Mouse (Mus musculus): ENCODE data around the gene Olfr933. TPM values are rescaled to one million over a fixed set of nuclear protein-coding genes. Genes with fewer than 3 reads are reported as not detected.

The Olfr933 gene
- total RNA-seq (2021) = not detected
- long read RNA-seq, experiment 1 = 0 reads
- long read RNA-seq, experiment 2 = 0 reads

GRCm38 (mm10) chr9:38972013-38972412, at the start of gene Olfr933:
Gene Olfr933 (plus strand): TSS chr9:38972313.
- no peak for DNase-seq (ENCODE audit: low spot score in 2 of 2)

GRCm38 (mm10) chr9:38929509-38929908, 42.6 kb upstream of the Olfr933 start, which contains the start of gene Olfr930:
Gene Olfr930 (plus strand): TSS chr9:38929809.
- DNase-seq (ENCODE audit: low spot score in 2 of 2) = no peak

- DNase-seq (ENCODE audit: low spot score in 2 of 2) = peak in 1 of 2 experiments; percentile 40
These were observed 18.6 kb upstream of the Olfr933 start for GRCm38 (mm10) chr9:38953401-38954123.

DNA sequence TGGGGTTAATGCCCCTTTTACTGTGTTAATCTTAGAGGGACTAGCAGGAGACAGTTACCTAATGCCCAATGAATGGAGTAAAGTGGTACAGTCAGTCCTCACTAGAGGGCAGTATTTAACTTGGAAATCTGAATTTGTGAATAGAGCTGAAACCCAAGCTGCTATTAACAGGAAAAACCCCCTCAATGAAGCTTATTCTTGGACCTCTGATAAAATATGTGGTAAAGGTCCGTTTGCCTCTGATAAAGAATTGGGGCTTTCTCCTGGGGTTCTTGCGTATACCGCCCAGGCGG, 18.0 kb upstream of the Olfr933 start:
- no peak for DNase-seq (ENCODE audit: low spot score in 2 of 2)

GRCm38 (mm10) chr9:38988215-38988614, 16.1 kb downstream of the Olfr933 start, which contains the start of gene Olfr934:
Gene Olfr934 (minus strand): TSS chr9:38988315.
- DNase-seq (ENCODE audit: low spot score in 2 of 2) = no peak

DNA sequence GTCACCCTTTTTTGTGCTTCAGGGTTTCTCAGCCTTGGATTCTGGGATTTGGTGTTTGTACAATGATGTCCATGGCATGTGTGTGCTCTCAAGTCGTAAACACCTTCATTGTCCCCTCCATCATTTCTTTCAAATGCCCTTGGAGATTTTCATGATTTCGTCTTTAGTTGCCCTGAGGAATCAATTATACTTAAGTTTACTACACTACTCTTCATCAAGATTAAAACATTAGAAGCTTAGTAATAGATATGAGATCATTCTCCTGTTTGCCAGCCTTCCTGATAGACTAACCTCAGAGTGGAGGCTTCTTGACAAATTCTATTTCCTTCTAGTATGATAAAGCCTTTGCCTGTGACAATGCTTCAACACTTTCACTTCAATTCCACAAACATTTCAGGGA, 27.5 kb downstream of the Olfr933 start, which contains the start of gene Olfr935:
TSS of gene Olfr935 (minus strand) at position 101 of the 400 bp plus-strand sequence.
- DNase-seq (ENCODE audit: low spot score in 2 of 2) = no peak

DNA sequence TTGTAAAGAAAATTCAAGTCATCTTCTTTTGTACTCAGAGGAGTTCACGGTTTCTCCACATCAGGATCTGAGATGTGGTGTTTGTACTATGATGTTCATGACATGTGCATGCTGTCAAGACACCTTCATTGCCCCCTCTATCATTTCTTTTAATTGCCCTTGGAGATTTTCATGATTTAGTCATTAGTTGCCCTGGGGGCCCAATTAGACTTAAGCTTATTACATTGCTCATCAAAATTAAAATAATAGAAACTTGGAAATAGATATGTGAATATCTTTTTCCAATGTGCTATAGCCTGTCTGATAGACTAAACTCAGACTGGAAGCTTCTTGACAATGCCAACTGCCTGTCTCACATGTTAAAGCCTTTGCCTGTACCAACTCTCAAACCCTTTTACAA, 51.2 kb downstream of the Olfr933 start, which contains the start of gene Olfr146:
TSS of gene Olfr146 (minus strand) at position 101 of the 400 bp plus-strand sequence.
- DNase-seq (ENCODE audit: low spot score in 2 of 2) = no peak

Other genes starting within 250 kb of the Olfr933 start
- gene Olfr920, start 220.0 kb upstream of the Olfr933 start, total RNA-seq (2021) = under 1 TPM in 1 of 2 experiments, not detected in 1; 0.12 TPM
- not detected for gene Olfr921, start 199.2 kb upstream of the Olfr933 start, total RNA-seq (2021)
- gene Olfr922, start 157.7 kb upstream of the Olfr933 start, total RNA-seq (2021) = not detected
- gene Olfr923, start 145.8 kb upstream of the Olfr933 start, total RNA-seq (2021) = not detected
- not detected for gene Olfr924, start 127.9 kb upstream of the Olfr933 start, total RNA-seq (2021)
- not detected for gene Olfr26, start 117.3 kb upstream of the Olfr933 start, total RNA-seq (2021)
- not detected for gene Olfr926, start 95.2 kb upstream of the Olfr933 start, total RNA-seq (2021)
- not detected for gene Olfr930, start 42.5 kb upstream of the Olfr933 start, total RNA-seq (2021)
- not detected for gene Olfr934, start 16.0 kb downstream of the Olfr933 start, total RNA-seq (2021)
- gene Olfr935, start 27.4 kb downstream of the Olfr933 start, total RNA-seq (2021) = not detected
- gene Olfr146, start 51.1 kb downstream of the Olfr933 start, total RNA-seq (2021) = not detected
- gene Olfr937, start 92.6 kb downstream of the Olfr933 start, total RNA-seq (2021) = not detected
- not detected for gene Olfr938, start 106.6 kb downstream of the Olfr933 start, total RNA-seq (2021)
- not detected for gene Olfr27, start 155.8 kb downstream of the Olfr933 start, total RNA-seq (2021)
- gene Olfr943, start 194.0 kb downstream of the Olfr933 start, total RNA-seq (2021) = not detected
- gene Olfr944, start 229.6 kb downstream of the Olfr933 start, total RNA-seq (2021) = not detected